Mouse (Mus musculus): ENCODE results near the gene Spem2. TPM values are rescaled to one million over a fixed set of nuclear protein-coding genes. Genes with fewer than 3 reads are reported as not detected.

Spem2 gene
- total RNA-seq, 1 experiment from 2014 or later: not detected

Other genes with a start within 250 kb of the Spem2 start
- gene Wrap53, start 238.2 kb downstream of the Spem2 start, total RNA-seq (2021): 9.2 and 10.1 TPM in 2 replicates
- 66.4 and 78.4 TPM in 2 replicates for gene Trp53, start 238.1 kb downstream of the Spem2 start, total RNA-seq (2021)
- 37.4 and 39.7 TPM in 2 replicates for gene Atp1b2, start 212.5 kb downstream of the Spem2 start, total RNA-seq (2021)
- gene Shbg, start 200.6 kb downstream of the Spem2 start, total RNA-seq (2021): not detected in 2 replicates
- 7.9 and 8.2 TPM in 2 replicates for gene Sat2, start 196.4 kb downstream of the Spem2 start, total RNA-seq (2021)
- gene Fxr2, start 185.5 kb downstream of the Spem2 start, total RNA-seq (2021): 75.5 and 84.3 TPM in 2 replicates
- gene Sox15, start 163.2 kb downstream of the Spem2 start, total RNA-seq (2021): 0.45 TPM in 1 of 2 replicates, not detected in the other
- gene Mpdu1, start 155.8 kb downstream of the Spem2 start, total RNA-seq (2021): 96.2 and 101 TPM in 2 replicates
- gene Cd68, start 152.3 kb downstream of the Spem2 start, total RNA-seq (2021): 8.6 and 12.2 TPM in 2 replicates
- 642 and 752 TPM in 2 replicates for gene Eif4a1, start 146.0 kb downstream of the Spem2 start, total RNA-seq (2021)
- gene Senp3, start 136.4 kb downstream of the Spem2 start, total RNA-seq (2021): 71.6 and 72.4 TPM in 2 replicates
- 2.7 and 4.0 TPM in 2 replicates for gene Tnfsf13, start 132.7 kb downstream of the Spem2 start, total RNA-seq (2021)
- 20.3 and 21.5 TPM in 2 replicates for gene Tnfsf12, start 122.6 kb downstream of the Spem2 start, total RNA-seq (2021)
- 3.9 and 4.6 TPM in 2 replicates for gene Tnfsfm13, start 122.4 kb downstream of the Spem2 start, total RNA-seq (2021)
- 78.0 and 84.0 TPM in 2 replicates for gene Polr2a, start 59.8 kb downstream of the Spem2 start, total RNA-seq (2021)
- not detected in 2 replicates for gene Slc35g3, start 56.5 kb downstream of the Spem2 start, total RNA-seq (2021)
- 39.9 and 42.4 TPM in 2 replicates for gene Zbtb4, start 52.6 kb downstream of the Spem2 start, total RNA-seq (2021)
- gene Chrnb1, start 22.5 kb downstream of the Spem2 start, total RNA-seq (2021): 2.4 and 3.2 TPM in 2 replicates
- gene Fgf11, start 16.6 kb downstream of the Spem2 start, total RNA-seq (2021): 3.5 and 3.8 TPM in 2 replicates
- gene Tmem102, start 12.8 kb downstream of the Spem2 start, total RNA-seq (2021): 0.74 and 1.1 TPM in 2 replicates
- gene Gm39566, start 3.2 kb downstream of the Spem2 start, total RNA-seq (2021): not detected in 2 replicates
- gene Spem1, start 3.7 kb upstream of the Spem2 start, total RNA-seq (2021): 0.38 TPM in 1 of 2 replicates, not detected in the other
- 17.6 and 20.6 TPM in 2 replicates for gene Nlgn2, start 19.3 kb upstream of the Spem2 start, total RNA-seq (2021)
- 114 and 128 TPM in 2 replicates for gene Tmem256, start 20.0 kb upstream of the Spem2 start, total RNA-seq (2021)
- 50.5 and 51.3 TPM in 2 replicates for gene Plscr3, start 27.9 kb upstream of the Spem2 start, total RNA-seq (2021)
- gene Tnk1, start 40.3 kb upstream of the Spem2 start, total RNA-seq (2021): 0.30 TPM in 1 of 2 replicates, not detected in the other
- not detected in 2 replicates for gene Tmem95, start 59.6 kb upstream of the Spem2 start, total RNA-seq (2021)
- 4.1 and 4.4 TPM in 2 replicates for gene Kctd11, start 62.9 kb upstream of the Spem2 start, total RNA-seq (2021)
- 2.1 and 14.4 TPM in 2 replicates for gene Acap1, start 77.1 kb upstream of the Spem2 start, total RNA-seq (2021)
- 1.8 and 2.1 TPM in 2 replicates for gene 2810408A11Rik, start 82.5 kb upstream of the Spem2 start, total RNA-seq (2021)
- gene Neurl4, start 82.6 kb upstream of the Spem2 start, total RNA-seq (2021): 45.9 and 48.8 TPM in 2 replicates
- 52.3 and 57.3 TPM in 2 replicates for gene Gps2, start 95.4 kb upstream of the Spem2 start, total RNA-seq (2021)
- 616 and 636 TPM in 2 replicates for gene Eif5a, start 103.5 kb upstream of the Spem2 start, total RNA-seq (2021)
- 27.3 and 39.6 TPM in 2 replicates for gene Ybx2, start 117.3 kb upstream of the Spem2 start, total RNA-seq (2021)
- gene Slc2a4, start 129.7 kb upstream of the Spem2 start, total RNA-seq (2021): 65.2 and 78.7 TPM in 2 replicates
- 1.1 TPM in 1 of 2 replicates, not detected in the other for gene Cldn7, start 146.3 kb upstream of the Spem2 start, total RNA-seq (2021)
- gene Ctdnep1, start 162.7 kb upstream of the Spem2 start, total RNA-seq (2021): 128 and 129 TPM in 2 replicates
- 65.2 and 73.2 TPM in 2 replicates for gene Elp5, start 164.1 kb upstream of the Spem2 start, total RNA-seq (2021)
- 344 and 351 TPM in 2 replicates for gene Gabarap, start 172.7 kb upstream of the Spem2 start, total RNA-seq (2021)
- 47.3 and 53.2 TPM in 2 replicates for gene Phf23, start 177.3 kb upstream of the Spem2 start, total RNA-seq (2021)
- 16.0 and 23.1 TPM in 2 replicates for gene Dvl2, start 182.1 kb upstream of the Spem2 start, total RNA-seq (2021)
- 1,177 and 1,207 TPM in 2 replicates for gene Acadvl, start 196.9 kb upstream of the Spem2 start, total RNA-seq (2021)
- 31.9 and 37.0 TPM in 2 replicates for gene Dlg4, start 198.5 kb upstream of the Spem2 start, total RNA-seq (2021)
- gene Asgr1, start 235.6 kb upstream of the Spem2 start, total RNA-seq (2021): 2.2 and 47.3 TPM in 2 replicates

Data from adrenal gland, postnatal 14 days (tissue).